Mouse (Mus musculus) ES-E14 (cell line): Measurements from ENCODE around the gene Arl15.

Experiments
- CHD2 ChIP-seq: IDR thresholded peaks from 2 replicates; pipeline ENCODE4 v1.6.1; 2014; ENCODE audit warnings: mild to moderate bottlenecking, low read depth, low read length, inconsistent platforms
- HCFC1 ChIP-seq: IDR thresholded peaks from 2 replicates; pipeline ENCODE4 v1.6.1; 2012; ENCODE audit warnings: low read length, inconsistent platforms, borderline replicate concordance; ENCODE audit not compliant: insufficient read depth
- MAFK ChIP-seq: IDR thresholded peaks from 2 replicates; pipeline ENCODE4 v1.6.1; 2014; ENCODE audit warnings: mild to moderate bottlenecking, low read depth, low read length, inconsistent platforms; ENCODE audit not compliant: insufficient read depth
- ZC3H11A ChIP-seq: IDR thresholded peaks from 2 replicates; pipeline ENCODE4 v1.6.1; 2012; ENCODE audit warnings: low read depth, mild to moderate bottlenecking, inconsistent platforms, low read length, borderline replicate concordance
- ZNF384 ChIP-seq: IDR thresholded peaks from 2 replicates; pipeline ENCODE4 v1.6.1; 2012; ENCODE audit warnings: low read depth, low read length, inconsistent platforms

GRCm38 (mm10) chr13:113864278-113864677, 70.0 kb downstream of the Arl15 start:
- TF ChIP-seq HCFC1, result no peak
- no peak for TF ChIP-seq ZNF384
- TF ChIP-seq MAFK, result no peak
- no peak for TF ChIP-seq ZC3H11A
- no peak for TF ChIP-seq CHD2
